Mouse (Mus musculus): ENCODE data around the gene Ints6.

- TF ChIP-seq CTCF (IDR thresholded peaks at IDR 0.05; ENCODE audit: control insufficient read depth, insufficient read depth, insufficient replicate concordance, low read depth, low read length) (no peak), POLR2A (IDR thresholded peaks at IDR 0.05; ENCODE audit: control insufficient read depth, low read depth, low read length) (no peak)
Observed at GRCm38 (mm10) chr14:62808661-62809523, 47.9 kb upstream of the Ints6 start.

Data from testis, adult 2 months (tissue).